Mouse (Mus musculus) adrenal gland, adult (tissue): ENCODE data around the gene Fam219b.

ENCODE experiments used
- DNase-seq, 2 experiments: peaks; one replicate each; pipeline ENCODE4 v3.0.0; 2022 to 2023; ENCODE audit warnings: low spot score in 1 of 2; ENCODE audit not compliant: inconsistent age in 2 of 2

Gene Fam219b

DNA sequence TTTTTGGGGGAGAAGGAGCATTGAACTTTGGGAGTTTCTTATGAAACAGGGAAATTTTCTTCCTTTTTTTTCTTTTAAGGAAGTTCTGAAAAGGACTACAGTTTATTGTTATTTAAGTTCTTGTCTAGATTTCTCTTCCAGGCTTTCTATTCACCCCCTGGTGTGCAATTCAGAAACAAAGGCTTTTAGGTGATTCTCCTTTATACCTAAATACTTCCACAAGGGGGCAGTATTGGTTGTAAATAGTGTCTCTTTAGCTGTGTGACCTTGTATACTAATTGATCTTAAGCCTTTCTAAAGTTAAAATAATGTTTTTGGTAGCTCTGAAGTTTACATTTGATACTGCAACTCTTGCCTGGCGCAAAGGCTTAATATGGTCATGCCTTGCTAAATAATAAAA, 13.6 kb upstream of the Fam219b start:
- peak in 1 of 2 experiments; percentile 62 for DNase-seq

DNA sequence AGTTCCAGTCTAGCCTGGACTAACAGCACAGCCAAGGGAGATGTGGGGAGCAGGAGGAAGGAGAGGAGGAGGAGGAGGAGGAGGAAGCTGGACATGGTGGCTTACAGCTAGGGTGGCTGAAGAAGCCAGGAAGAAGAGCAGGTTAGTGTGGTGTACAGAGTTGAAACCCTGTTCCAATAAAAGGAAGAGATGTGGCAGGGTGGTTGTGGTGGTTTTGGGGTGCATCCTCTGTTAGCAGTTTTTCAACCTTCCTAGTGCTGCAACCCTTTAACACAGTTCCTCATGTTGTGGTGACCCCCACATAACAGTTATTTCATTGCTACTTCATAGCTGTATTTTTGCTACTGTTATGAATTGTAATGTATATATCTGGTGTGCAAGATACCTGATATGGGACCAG, 12.9 kb upstream of the Fam219b start:
- no peak for DNase-seq

DNA sequence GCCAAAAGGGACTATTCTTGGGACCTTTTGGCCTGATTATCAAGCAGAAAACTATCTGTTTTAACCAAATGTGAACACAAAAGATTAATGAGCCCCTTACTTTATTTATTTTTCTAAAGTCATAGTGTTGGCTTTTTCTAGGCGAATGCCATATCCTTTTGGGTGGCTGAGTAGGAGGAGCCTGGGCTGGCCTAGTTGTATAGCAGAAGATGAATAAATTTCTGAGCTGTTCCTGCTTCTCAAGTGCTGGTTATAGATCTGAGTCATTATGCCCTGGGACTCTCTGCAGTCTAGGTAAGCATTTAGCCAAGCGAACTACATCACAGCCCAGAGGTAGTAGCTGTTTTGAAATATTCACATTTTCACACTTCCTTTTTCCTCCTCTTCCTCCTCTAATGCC, 11.8 kb upstream of the Fam219b start:
- peak in 1 of 2 experiments; percentile 50 for DNase-seq

DNA sequence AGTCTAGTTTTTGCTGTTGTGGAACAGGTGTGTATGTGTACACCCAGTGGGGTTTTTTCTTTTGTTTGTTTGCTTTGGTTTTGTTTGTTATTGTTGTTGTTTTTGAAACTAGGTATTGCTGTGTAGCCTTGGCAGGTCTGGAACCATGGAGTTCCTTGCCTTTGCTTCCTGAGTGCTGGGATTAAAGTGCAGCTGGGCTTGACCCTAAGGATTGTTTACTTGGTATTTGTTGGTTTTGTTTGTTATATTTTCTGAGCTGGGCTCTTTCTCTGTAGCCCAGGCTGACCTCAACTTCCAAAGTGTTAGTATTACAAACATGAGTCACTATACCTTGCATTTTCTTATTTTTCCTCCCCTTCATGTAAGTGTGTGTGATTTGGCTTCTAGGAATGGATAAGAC, 10.9 kb upstream of the Fam219b start:
- no peak for DNase-seq

DNA sequence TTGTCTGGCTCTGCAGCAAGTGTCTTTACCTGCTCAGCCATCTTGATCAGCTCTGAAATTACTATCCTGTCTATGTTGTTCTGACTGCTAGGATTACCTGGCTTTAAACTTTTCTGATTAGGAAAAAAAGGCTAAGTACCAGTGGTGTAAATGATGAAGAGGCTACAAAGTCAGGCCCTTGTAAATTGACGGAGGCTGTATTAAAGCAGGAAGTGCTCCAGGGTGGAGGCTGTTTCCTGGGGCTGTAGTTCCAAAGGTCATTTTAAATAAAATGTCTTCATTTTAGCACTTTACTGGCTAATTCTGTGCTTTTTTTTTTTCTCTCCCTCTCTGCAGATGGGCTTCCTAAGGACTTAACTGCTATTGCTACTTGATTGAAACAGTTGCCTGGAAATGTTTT, 5.4 kb upstream of the Fam219b start:
- peak in 1 of 2 experiments; percentile 33 for DNase-seq

DNA sequence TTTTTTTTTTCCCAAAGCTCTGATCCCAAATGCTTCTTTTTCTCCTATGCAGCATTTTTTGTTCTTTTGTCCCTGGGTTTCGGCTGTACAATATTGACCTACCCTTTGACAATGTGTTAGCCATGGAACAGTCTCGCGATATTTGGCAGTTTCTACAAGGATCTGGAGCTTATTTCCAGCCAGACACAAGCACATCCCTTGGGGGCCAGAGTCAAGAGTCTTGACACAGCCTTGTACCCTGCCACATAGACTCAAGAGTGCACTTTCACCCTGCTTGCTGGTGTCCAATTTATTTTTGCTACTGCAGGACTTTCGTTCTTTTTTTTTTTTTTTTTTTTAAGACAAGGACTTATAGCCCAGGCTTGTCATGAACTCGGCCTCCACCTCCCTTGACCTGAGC, 966 bp upstream of the Fam219b start:
- DNase-seq, result no peak

DNA sequence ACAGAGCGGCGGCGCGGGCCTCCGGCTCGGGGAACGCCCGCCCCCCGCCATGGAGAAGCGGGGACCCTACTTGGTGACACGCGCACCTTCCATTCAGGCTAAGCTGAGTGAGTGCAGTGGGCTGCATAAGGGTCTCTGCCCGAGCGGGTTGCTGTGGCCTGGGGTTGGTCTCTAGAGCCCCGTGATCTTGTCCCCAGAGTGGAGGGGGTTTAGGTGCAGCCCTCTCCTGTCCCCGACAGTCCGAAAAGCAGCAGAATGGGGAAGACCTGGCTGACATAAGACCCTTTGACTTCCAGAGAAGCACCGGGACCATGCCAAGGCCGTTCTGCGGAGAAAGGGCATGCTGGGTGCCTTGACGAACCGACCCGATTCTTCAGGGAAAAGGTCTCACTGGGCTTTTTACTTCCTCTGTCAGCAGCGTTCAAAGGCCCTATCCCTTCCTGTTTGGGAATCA, 427 bp downstream of the Fam219b start:
- no peak for DNase-seq

DNA sequence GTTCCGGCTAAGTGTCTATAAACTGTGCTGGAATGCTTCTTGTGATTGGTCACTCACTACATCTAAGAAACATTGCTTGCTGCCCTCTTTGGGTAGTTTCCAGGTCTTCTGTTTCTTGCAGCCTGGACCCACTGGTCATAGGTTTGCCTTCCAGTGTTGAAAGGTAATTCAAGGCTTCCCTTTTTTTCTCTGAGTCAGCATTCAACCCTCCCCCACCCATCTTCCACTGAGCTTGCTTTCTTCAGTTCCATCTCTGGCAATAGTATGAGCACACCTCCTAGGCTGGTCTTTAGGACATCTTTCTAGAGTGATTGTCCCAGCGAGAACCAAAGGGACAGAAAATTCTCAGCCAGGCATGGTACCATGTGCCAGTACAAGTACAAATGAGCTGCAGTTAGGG, 2.2 kb downstream of the Fam219b start:
- no peak for DNase-seq

DNA sequence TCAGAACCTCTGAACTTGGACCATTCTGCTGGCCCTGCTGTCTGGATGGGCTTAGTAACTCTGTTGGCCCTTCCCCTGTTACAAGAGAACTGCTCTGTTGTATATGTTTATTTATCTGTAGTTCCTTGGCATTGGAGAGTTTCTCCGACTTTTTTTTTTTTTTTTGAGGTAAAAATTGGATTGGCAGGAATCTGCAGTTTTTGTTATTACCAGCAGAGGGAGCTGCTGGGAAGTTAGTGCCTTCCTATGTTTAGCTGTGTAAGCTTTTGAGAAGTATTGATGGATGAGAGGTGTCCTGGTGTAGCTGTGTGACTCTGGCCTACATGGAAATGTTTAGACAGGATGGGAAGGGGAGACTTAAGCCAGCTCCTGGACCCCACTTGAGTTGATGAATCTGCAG, 4.0 kb downstream of the Fam219b start:
- peak; percentile 36 to 85 for DNase-seq

DNA sequence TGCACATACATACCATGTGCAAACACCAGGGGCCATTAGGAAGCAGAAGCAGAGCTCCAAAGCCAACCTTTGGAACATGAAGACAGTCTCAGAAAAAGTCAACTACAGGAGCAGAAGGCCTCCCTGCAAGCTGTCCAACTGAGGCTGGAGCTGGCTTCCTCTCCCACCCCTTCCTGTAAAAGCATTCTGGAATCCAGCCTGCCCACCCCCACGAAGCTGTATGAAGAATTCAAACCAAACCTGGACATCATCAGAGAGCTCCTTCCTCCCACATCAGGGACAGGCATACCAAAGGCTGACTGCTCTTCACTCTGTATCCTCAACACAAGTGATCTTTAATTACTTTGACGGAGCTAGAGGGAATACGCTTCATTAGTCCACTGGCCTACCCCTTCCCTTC, 6.6 kb downstream of the Fam219b start:
- DNase-seq, result no peak

DNA sequence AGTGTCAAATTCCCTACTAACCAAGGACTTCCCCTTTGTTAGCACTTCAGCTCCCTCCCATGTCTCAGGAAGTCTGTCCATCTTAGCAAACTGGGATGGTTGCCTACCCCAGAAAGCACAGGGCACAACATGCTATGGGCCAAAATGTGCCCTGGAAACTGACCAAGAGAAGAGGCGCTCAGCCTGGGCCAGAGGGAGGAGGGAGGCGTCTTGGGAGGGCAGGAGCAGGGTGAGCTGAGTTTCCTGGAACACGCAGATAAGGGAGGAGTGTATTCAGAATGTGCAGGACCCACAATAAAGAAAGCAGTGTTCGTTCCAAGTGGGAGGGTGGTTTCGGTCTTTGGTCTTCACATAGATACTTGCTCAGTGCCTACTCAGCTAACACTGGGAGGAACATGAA, 10.0 kb downstream of the Fam219b start:
- DNase-seq, result peak; percentile 46 to 57

DNA sequence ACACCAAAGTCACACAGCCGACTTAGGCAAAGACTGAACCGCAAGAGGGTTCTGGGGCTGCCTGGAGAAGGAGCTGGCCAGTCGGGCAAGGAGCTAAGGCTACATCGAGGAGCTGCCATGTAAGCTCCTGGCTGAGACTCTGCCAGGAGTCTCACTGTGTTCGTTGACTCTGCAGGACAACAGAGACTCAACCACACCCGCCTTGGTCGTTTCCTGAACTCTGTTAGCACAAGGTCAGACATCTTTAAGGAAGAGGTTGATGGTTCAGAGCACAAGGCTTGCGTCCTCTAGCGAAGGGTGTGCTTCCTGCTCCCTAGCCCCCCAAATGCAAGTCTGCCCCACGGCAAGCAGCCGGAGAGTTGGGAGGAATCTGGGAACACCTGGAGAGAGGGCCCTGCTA, 10.5 kb downstream of the Fam219b start:
- DNase-seq, result no peak

DNA sequence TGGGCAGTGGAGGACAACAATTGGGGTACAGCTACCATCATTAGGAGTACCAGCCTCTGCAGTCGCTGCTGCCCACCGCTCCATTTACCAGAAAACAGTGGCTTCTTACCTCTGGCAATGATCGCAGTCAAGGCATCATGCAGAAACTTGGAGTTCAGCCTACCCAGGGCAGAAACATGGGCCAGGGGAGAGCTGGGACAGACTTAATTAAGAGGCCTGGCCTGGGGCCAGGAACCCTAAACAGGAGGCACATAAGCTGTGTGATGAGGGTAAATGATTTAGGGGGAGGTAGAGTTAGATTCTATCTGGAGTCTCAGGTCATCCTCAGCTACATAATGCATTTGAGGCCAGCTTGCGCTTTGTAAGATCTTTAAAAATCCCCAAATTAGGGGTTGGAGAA, 11.9 kb downstream of the Fam219b start:
- no peak for DNase-seq

DNA sequence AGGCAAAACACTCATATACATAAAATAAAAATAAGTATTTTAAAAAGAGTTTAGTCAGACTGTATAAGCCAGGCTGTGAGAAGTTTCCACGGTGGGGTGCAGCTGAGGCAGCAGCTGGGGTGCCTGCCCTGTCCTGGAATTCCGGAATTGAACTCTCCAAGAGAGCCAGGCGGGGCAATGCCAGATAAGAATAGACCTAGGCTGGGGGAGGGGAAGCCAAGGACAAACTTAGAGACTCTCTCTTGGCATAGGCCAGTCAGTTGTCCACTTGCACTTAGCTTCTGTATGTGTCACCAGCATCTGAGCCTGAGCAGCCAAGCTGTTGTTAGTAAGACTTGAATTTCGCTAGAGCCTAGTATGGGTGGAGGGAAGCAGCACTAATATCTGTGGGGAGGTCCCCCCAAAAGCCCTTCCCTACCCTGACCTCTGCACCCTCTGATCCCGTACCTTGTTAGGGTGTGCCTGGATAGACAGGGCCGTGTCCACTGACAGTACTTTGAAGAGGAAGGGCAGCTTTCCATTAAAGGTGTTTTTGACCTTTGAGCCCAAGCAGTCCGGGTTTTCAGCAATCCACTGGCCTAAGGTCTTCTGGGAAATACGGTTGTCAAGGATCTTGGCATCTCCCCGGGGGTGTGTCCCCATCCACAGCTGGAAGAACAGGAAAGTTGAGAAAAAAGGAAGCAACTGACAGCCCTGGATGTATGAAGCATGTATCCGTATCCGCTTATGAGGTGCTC, 13.0 kb downstream of the Fam219b start:
- DNase-seq, result peak; percentile 62 to 81

DNA sequence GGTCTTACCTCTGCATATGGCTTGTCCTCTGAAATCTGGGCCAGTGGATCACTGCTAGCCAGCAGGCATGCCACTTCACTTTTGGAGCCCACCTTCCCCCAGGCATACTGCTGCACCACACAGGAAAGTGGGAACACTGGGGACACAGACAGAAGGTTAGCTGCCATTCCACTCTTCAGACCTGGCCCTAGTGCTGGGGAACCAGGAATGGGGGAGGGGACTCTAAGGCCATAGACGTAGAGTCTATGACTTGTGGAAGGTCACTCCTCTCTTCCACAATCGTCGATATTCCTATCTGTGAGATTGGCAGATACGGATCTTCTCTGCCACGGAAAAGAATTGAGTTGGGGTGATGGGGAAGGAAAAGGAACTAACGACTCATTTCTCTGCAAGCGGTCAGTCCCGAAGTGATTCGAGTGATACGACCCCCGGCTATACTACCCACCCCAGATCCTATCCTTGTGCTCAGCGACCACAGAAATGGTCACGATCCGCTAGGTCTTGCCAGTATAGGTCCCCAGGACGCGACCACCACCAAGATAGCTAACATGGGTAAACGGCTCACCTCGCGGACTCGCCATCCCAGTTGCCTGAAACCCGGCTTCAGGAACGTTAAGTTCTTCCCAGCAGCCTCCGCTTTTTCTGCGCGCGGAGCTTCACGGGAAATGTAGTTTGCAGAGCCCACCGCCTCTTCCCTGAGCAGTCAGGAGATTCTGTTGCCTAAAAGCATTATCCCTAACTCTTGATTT, 15.0 kb downstream of the Fam219b start, which contains the start of gene Mpi:
TSS of gene Mpi (minus strand) at position 625 of the 749 bp plus-strand sequence.
- peak; percentile 72 to 89 for DNase-seq

DNA sequence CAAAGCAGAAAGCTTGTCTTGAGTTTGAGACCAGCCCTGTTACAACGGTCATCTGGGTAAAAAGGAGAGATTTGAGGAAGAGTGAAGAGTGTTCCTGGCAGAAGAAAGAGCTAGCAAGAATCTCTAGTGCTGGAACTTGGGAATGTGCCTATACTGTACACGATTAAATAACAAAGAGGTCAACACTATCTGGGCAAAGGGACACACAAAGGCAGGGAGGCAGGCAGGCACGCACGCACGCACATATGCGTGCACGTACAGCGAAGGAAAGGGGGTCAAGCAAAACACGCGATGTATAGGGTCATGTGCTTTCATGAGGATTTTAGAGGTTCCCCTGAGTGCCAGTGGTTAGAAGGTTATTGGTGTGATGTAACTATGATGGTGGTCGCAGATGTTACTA, 15.8 kb downstream of the Fam219b start:
- no peak for DNase-seq

DNA sequence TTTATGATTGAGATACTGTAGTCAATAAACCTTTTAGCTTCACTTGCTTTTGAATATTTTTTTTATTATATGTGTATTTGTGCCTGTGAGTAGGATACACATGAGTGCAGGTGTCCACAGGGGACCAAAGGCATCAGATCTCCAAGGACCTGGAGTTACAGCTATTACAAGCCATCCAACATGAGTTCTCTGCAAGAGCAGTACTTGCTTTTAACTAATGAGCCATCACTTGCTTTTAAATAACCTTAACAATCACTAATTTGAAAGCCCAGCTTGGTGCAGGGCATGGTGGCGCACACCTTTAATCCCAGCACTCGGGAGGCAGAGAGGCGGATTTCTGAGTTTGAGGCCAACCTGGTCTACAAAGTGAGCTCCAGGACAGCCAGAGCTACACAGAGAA, 17.4 kb downstream of the Fam219b start:
- no peak for DNase-seq

DNA sequence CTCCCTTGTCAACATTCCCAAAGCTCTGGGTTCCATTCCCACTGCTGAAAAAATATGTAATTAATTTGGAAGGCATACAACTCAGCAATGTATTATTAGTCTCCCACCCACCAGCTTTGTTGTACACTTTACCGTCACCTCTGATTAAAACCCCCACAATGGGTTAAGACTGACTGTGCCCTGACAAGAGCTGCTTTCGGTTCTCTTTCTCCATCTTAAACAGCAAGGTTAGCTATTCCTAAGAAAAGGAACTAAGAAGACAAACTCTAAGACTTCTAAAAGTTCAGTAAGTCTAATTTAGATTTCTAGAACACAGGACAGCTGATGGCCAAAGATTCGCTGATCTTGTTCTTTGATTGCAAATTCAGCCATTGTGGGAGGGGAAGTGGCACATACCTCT, 19.9 kb downstream of the Fam219b start:
- DNase-seq, result no peak

DNA sequence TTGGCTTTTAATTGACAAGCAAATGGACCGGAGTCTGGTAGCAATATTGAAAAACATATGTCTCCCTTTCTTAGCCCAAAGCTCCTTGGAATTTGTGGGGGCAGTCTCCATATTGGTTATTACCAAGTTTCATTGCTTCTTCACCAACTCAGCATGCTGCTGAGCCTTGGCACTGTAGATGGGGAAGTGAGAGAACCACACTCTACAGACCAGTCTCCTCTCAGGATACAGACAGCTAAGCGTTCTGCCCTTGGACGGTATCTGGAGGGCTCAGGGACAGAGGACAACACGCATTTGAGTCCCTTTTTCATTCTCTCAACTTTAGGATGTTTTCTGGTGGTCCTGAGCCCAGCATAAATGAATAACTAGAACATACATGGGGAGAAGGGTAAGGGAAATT, 21.3 kb downstream of the Fam219b start:
- no peak for DNase-seq

DNA sequence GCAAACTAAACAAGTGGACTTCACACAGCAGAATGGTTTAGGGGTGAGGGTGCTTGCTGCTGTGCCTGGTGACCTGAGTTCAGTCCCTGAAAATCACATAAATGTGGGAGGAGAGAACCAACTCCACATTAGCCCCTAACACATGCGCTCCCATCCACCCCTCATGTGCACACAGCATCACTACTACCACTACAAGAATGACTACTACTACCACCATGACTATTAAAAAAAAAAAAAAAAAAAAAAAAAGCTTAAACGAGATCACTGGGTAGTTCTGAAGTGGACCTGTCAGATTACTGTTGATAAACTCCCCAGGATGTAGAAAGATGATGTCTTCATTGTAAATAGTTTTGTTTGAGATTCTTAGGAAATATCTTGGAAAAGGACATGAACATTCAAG, 22.2 kb downstream of the Fam219b start:
- no peak for DNase-seq

DNA sequence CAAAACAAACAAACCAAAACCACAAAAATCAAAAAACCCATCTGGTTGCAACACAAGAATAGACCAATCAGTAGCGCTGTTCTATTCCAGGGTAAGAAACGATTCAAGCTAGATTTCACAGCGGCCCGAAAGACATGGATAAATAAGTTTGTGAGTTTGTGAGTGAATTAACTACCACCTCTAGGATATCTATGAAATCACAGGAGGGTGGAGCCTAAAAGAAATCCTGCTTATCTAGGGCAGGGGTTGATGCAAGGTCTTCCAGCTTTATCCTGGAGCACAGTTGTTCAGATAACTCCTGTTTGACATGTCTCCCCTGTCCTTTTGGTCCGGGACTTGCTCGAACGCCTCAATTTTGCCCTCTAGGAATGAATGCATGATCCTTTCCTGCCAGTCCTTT, 22.9 kb downstream of the Fam219b start:
- peak in 1 of 2 experiments; percentile 18 for DNase-seq
